Mouse (Mus musculus): ENCODE measurements at regions not wholly inside any gene's neighbourhood (a gene's known extent, or its start where the extent isn't known, plus 50 kb on each side); places are given as distances from the start of the nearest gene placed in this dataset.

GRCm38 (mm10) chr4:52265196-52265595 lies 173.8 kb upstream of the Smc2 start:
- H3K4me3 ChIP-seq = no peak overlapping the region
- H3K4me1 ChIP-seq (replicated peaks) = no peaks in the 10 kb centered on the region
- WGBS = 33% methylated on average over 2 of the region's 2 CpGs
- no peak overlapping the region for H3K4me2 ChIP-seq
- no peak overlapping the region for H3K9ac ChIP-seq
- no peaks in the 10 kb centered on the region for H3K36me3 ChIP-seq
- H3K27me3 ChIP-seq = no peaks in the 10 kb centered on the region
- H3K27ac ChIP-seq (replicated peaks) = no peak overlapping the region
- H3K9me3 ChIP-seq = no peaks in the 10 kb centered on the region
- ATAC-seq (ENCODE audit: low FRiP score, low read depth) = no peak

DNA sequence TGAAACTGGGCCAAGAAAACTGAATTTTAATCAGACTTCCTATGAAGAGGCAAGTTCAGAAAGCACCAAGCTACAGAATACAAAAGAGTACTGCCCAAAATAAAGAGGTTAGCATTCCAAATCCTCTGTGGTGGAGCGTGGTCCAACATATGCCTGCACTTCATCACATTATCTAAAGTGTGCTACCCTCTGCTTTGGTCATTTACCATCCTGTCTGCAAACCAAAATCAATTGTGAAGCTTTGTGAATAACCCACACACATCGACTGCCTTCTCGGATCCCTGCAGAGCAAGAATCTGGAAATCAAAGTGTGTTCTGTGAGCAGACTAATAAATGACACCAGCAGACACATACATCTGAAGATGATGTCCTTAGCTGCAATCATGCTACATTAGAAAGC lies 156.6 kb upstream of the Smc2 start:
- Histone ChIP-seq H3K9ac (no peak overlapping the region), H3K27me3 (no peaks in the 10 kb centered on the region), H3K36me3 (no peaks in the 10 kb centered on the region), H3K4me1 (replicated peaks) (peaks cover 4% of the 10 kb centered on the region; the same call in 1 of the 2 replicates), H3K27ac (replicated peaks) (no peak overlapping the region; the same call in 1 of the 2 replicates), H3K4me2 (no peak overlapping the region), H3K9me3 (no peaks in the 10 kb centered on the region), H3K4me3 (no peak overlapping the region)
- ATAC-seq (ENCODE audit: low FRiP score, low read depth) = peak; percentile 68; the same call in 1 of the 2 replicates
- WGBS = 15% methylated on average over 3 of the region's 3 CpGs

DNA sequence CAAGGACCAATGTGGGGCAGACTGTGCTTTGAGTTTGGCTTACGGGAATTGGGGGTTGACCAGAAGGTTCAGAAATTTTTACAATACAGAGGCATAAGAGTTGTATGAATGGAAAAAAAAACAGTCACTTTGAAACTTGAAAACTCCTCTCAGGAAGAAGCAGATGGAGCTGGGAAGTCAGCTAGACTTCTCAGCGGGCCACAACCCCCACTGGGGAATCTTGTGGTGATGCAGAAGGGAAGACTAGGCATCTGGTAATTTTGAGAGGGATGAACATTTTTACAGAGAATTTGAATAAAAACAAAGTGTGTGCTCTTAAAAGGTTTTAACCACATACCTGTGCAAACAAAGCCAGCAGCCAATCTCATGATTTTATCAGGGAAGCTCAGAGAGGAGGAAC lies 154.1 kb upstream of the Smc2 start:
- Histone ChIP-seq H3K27ac (replicated peaks) (no peak overlapping the region), H3K27me3 (no peaks in the 10 kb centered on the region), H3K4me3 (no peak overlapping the region), H3K36me3 (no peaks in the 10 kb centered on the region), H3K9me3 (no peaks in the 10 kb centered on the region), H3K4me2 (no peak overlapping the region), H3K4me1 (replicated peaks) (peaks cover 4% of the 10 kb centered on the region; the same call in 1 of the 2 replicates), H3K9ac (no peak overlapping the region)
- WGBS = 84% methylated on average over 2 of the region's 2 CpGs
- ATAC-seq (ENCODE audit: low FRiP score, low read depth) = no peak

DNA sequence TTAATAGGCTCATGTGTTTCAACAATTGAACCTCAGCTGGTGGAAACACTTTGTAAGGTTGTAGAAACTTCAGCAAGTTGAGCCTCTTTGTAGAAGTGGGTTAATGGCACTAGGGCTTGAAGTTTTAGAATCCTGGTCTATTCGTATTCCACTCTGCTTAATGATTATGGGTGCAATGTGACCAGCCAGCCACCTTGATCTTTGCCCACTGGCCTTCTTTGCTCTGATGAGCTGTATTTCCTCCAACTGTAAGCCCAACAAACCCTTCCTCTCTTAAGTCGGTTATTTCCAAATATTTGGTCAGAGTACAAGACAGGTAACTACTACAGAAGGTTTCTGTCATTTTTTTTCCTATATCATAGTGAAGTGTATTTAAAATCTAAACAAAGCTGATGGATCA lies 145.4 kb upstream of the Smc2 start:
- no peaks in the 10 kb centered on the region for H3K9me3 ChIP-seq
- H3K27ac ChIP-seq (replicated peaks) = no peak overlapping the region
- no peak for ATAC-seq (ENCODE audit: low FRiP score, low read depth)
- no peaks in the 10 kb centered on the region for H3K4me1 ChIP-seq (replicated peaks)
- H3K4me2 ChIP-seq = no peak overlapping the region
- WGBS = 91% methylated on average over 2 of the region's 2 CpGs
- no peak overlapping the region for H3K4me3 ChIP-seq
- H3K9ac ChIP-seq = no peak overlapping the region
- no peaks in the 10 kb centered on the region for H3K27me3 ChIP-seq
- H3K36me3 ChIP-seq = no peaks in the 10 kb centered on the region

GRCm38 (mm10) chr4:52299226-52299625 lies 139.8 kb upstream of the Smc2 start:
- no peaks in the 10 kb centered on the region for H3K4me1 ChIP-seq (replicated peaks)
- H3K4me2 ChIP-seq = no peak overlapping the region
- WGBS = 40% methylated on average over 3 of the region's 3 CpGs
- H3K27ac ChIP-seq (replicated peaks) = no peak overlapping the region
- no peak overlapping the region for H3K9ac ChIP-seq
- ATAC-seq (ENCODE audit: low FRiP score, low read depth) = no peak
- H3K27me3 ChIP-seq = no peaks in the 10 kb centered on the region
- H3K9me3 ChIP-seq = no peaks in the 10 kb centered on the region
- no peak overlapping the region for H3K4me3 ChIP-seq
- H3K36me3 ChIP-seq = no peaks in the 10 kb centered on the region

- no peak overlapping the region for H3K4me3 ChIP-seq
- no peaks in the 10 kb centered on the region for H3K27me3 ChIP-seq
- WGBS = 70% methylated on average over 2 of the region's 2 CpGs
- no peak overlapping the region for H3K27ac ChIP-seq (replicated peaks)
- ATAC-seq (ENCODE audit: low FRiP score, low read depth) = no peak
- no peak overlapping the region for H3K4me2 ChIP-seq
- no peak overlapping the region for H3K9ac ChIP-seq
- H3K36me3 ChIP-seq = no peaks in the 10 kb centered on the region
- no peaks in the 10 kb centered on the region for H3K4me1 ChIP-seq (replicated peaks)
- no peaks in the 10 kb centered on the region for H3K9me3 ChIP-seq
Measured at GRCm38 (mm10) chr4:52301653-52302052, 137.4 kb upstream of the Smc2 start.

DNA sequence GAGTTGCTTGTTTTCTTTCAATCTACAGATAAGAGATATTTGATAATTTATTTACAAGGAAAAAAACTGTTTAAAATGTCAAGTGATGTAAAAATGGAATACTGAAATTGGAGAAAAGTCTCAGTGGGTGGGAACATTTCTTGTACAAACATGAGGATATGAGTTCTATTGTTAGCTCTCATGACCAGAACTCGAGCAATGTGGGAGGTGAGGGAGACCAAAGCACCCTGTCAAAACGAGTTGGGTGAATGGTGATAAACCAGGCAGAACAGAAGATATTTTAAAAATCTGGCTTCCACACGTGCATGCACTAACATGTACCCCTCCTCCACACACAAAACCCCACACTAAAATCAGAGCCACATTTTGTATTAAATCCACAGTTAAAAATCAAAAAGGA lies 114.7 kb upstream of the Smc2 start:
- Histone ChIP-seq H3K9me3 (no peaks in the 10 kb centered on the region), H3K27me3 (no peaks in the 10 kb centered on the region), H3K4me2 (no peak overlapping the region), H3K36me3 (no peaks in the 10 kb centered on the region), H3K27ac (replicated peaks) (no peak overlapping the region), H3K4me1 (replicated peaks) (no peaks in the 10 kb centered on the region), H3K9ac (no peak overlapping the region), H3K4me3 (no peak overlapping the region)
- WGBS = 65% methylated on average over 3 of the region's 3 CpGs
- no peak for ATAC-seq (ENCODE audit: low FRiP score, low read depth)

DNA sequence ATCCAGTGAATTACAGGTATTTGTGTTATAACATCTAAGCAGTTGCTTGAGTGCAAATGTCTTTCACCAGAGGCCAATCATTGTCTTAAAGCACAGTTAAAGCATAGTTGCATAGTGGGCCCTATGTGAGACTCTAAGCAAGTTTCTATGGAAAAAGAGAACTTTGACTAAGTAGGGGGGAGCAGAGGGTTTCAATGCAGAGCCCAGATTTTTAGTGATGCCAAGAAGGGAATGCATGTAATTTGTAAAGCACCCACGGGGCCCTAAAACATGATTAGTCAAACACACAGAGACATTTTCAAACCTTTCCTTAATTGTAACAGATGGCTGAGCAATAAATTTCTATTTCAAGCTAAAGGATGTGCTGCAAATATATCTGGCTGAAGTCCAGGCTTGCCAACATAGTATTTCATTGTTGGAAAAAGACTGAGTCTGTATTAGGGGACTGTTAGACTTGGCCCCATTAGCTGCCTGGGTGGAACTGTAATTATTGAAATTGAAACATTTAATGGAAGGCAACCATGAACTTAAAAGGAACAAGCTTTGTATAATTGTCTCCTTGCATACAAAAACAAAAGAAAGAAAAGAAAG lies 107.6 kb upstream of the Smc2 start:
- WGBS = 45% methylated on average over 1 of the region's 1 CpGs
- H3K27ac ChIP-seq (replicated peaks) = no peak overlapping the region
- H3K4me3 ChIP-seq = no peak overlapping the region
- no peaks in the 10 kb centered on the region for H3K27me3 ChIP-seq
- H3K36me3 ChIP-seq = no peaks in the 10 kb centered on the region
- H3K4me1 ChIP-seq (replicated peaks) = no peaks in the 10 kb centered on the region
- H3K9me3 ChIP-seq = no peaks in the 10 kb centered on the region
- H3K9ac ChIP-seq = no peak overlapping the region
- no peak overlapping the region for H3K4me2 ChIP-seq
- ATAC-seq (ENCODE audit: low FRiP score, low read depth) = no peak

- Histone ChIP-seq H3K4me1 (replicated peaks) (no peaks in the 10 kb centered on the region), H3K9me3 (no peaks in the 10 kb centered on the region), H3K4me3 (no peak overlapping the region), H3K27me3 (no peaks in the 10 kb centered on the region), H3K27ac (replicated peaks) (no peak overlapping the region), H3K4me2 (no peak overlapping the region), H3K9ac (no peak overlapping the region), H3K36me3 (no peaks in the 10 kb centered on the region)
- 78% methylated on average over 4 of the region's 4 CpGs for WGBS
- ATAC-seq (ENCODE audit: low FRiP score, low read depth) = no peak
Measured at GRCm38 (mm10) chr4:52336365-52337017, 102.6 kb upstream of the Smc2 start.

GRCm38 (mm10) chr4:52341245-52341644 lies 97.8 kb upstream of the Smc2 start:
- Histone ChIP-seq H3K36me3 (no peaks in the 10 kb centered on the region), H3K9ac (no peak overlapping the region), H3K27ac (replicated peaks) (no peak overlapping the region), H3K4me3 (no peak overlapping the region), H3K4me1 (replicated peaks) (no peaks in the 10 kb centered on the region), H3K4me2 (no peak overlapping the region), H3K9me3 (no peaks in the 10 kb centered on the region), H3K27me3 (no peaks in the 10 kb centered on the region)
- ATAC-seq (ENCODE audit: low FRiP score, low read depth) = no peak

- 0 out of 2 replicates have a peak, but pooled peaks cover 4% of the 10 kb centered on the region for H3K4me1 ChIP-seq (replicated peaks)
- 68% methylated on average over 6 of the region's 6 CpGs for WGBS
Measured at GRCm38 (mm10) chr4:52361751-52362150, 77.3 kb upstream of the Smc2 start.

GRCm38 (mm10) chr4:52365866-52366265 lies 73.2 kb upstream of the Smc2 start:
- ATAC-seq (ENCODE audit: low FRiP score, low read depth) = no peak

More at GRCm38 (mm10) chr4:52361751-52362150, 77.3 kb upstream of the Smc2 start:
- no peak overlapping the region for H3K4me2 ChIP-seq
- H3K9me3 ChIP-seq = no peaks in the 10 kb centered on the region
- H3K27ac ChIP-seq (replicated peaks) = no peak overlapping the region
- H3K4me3 ChIP-seq = no peak overlapping the region
- H3K9ac ChIP-seq = no peak overlapping the region
- no peaks in the 10 kb centered on the region for H3K27me3 ChIP-seq
- ATAC-seq (ENCODE audit: low FRiP score, low read depth) = no peak
- no peaks in the 10 kb centered on the region for H3K36me3 ChIP-seq

GRCm38 (mm10) chr4:52368527-52368926 lies 70.5 kb upstream of the Smc2 start:
- ATAC-seq (ENCODE audit: low FRiP score, low read depth) = no peak
- Histone ChIP-seq H3K36me3 (no peaks in the 10 kb centered on the region), H3K4me1 (replicated peaks) (0 out of 2 replicates have a peak, but pooled peaks cover 4% of the 10 kb centered on the region), H3K27ac (replicated peaks) (no peak overlapping the region), H3K27me3 (no peaks in the 10 kb centered on the region), H3K4me3 (no peak overlapping the region), H3K9ac (no peak overlapping the region), H3K9me3 (no peaks in the 10 kb centered on the region), H3K4me2 (no peak overlapping the region)
- 93% methylated on average over 3 of the region's 3 CpGs for WGBS

More at GRCm38 (mm10) chr4:52365866-52366265, 73.2 kb upstream of the Smc2 start:
- Histone ChIP-seq H3K4me2 (no peak overlapping the region), H3K36me3 (no peaks in the 10 kb centered on the region), H3K27ac (replicated peaks) (no peak overlapping the region), H3K27me3 (no peaks in the 10 kb centered on the region), H3K9ac (no peak overlapping the region), H3K9me3 (no peaks in the 10 kb centered on the region), H3K4me3 (no peak overlapping the region), H3K4me1 (replicated peaks) (0 out of 2 replicates have a peak, but pooled peaks cover 4% of the 10 kb centered on the region)
- 53% methylated on average over 4 of the region's 4 CpGs for WGBS
